Mouse (Mus musculus): Measurements from ENCODE around the gene St6gal1.

St6gal1 gene

DNA sequence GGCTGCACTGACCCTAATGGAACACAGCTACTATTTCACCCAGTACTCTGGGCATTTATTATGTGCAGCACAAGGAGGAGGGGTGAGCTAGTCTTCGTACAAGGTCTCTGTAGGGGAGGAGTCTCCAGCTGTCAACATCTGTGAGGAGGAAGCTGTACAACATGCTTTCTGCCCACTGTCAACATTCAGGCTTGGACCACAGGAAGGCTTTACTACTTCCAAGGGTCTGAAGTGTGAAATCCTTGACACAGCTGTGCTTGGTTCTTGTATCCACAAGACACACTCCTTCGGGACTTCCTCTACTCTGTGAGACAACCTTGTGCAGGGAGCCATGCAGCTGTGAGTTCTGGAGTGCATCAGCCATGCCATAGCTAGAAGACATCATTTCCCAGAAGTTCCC, 147.8 kb downstream of the St6gal1 start:
- no peak for TF ChIP-seq NANOG (IDR thresholded peaks at IDR 0.05; ENCODE audit: borderline replicate concordance, low read length)
- TF ChIP-seq CTCF (conservative IDR thresholded peaks at IDR 0.05; ENCODE audit: low read length), result no peak
- no peak for TF ChIP-seq POU5F1 (IDR thresholded peaks at IDR 0.05; ENCODE audit: borderline replicate concordance, low read length)
- H3K36me3 ChIP-seq (ENCODE audit: insufficient read depth, low read length), result no peaks in the 10 kb centered on the region
- no peaks in the 10 kb centered on the region for H3K9me3 ChIP-seq (ENCODE audit: low read length)
- H3K4me1 ChIP-seq (replicated peaks; ENCODE audit: low read depth, low read length), result no peaks in the 10 kb centered on the region
- H3K27me3 ChIP-seq (ENCODE audit: insufficient read depth, low read length), result no peaks in the 10 kb centered on the region
- no peak overlapping the region for H3K4me3 ChIP-seq (replicated peaks; ENCODE audit: low read length)

DNA sequence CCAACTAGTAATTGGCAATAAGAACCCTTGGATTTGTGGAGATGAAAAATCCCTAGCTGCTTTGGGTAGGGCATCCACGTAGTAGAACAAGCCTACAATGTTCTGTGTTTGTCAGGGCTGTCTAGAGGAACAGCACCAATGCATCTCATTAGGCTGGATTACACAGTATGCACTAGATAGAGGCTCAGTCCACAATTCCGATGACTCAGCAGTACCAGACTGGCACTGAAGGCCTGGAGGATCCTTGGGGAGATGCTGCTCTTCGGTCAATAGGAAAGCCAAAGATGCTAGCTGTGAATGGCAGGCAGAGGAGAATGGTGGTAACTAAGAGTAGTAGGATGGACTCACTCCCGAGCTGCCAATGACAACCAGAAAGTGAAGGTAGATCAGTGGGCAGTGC, 149.5 kb downstream of the St6gal1 start:
- Histone ChIP-seq H3K9me3 (ENCODE audit: low read length) (peaks cover 7% of the 10 kb centered on the region; the same call in 1 of the 2 replicates), H3K4me3 (replicated peaks; ENCODE audit: low read length) (no peak overlapping the region), H3K27me3 (ENCODE audit: insufficient read depth, low read length) (no peaks in the 10 kb centered on the region), H3K4me1 (replicated peaks; ENCODE audit: low read depth, low read length) (no peaks in the 10 kb centered on the region), H3K36me3 (ENCODE audit: insufficient read depth, low read length) (no peaks in the 10 kb centered on the region)
- TF ChIP-seq POU5F1 (IDR thresholded peaks at IDR 0.05; ENCODE audit: borderline replicate concordance, low read length) (no peak), CTCF (conservative IDR thresholded peaks at IDR 0.05; ENCODE audit: low read length) (no peak), NANOG (IDR thresholded peaks at IDR 0.05; ENCODE audit: borderline replicate concordance, low read length) (no peak)

DNA sequence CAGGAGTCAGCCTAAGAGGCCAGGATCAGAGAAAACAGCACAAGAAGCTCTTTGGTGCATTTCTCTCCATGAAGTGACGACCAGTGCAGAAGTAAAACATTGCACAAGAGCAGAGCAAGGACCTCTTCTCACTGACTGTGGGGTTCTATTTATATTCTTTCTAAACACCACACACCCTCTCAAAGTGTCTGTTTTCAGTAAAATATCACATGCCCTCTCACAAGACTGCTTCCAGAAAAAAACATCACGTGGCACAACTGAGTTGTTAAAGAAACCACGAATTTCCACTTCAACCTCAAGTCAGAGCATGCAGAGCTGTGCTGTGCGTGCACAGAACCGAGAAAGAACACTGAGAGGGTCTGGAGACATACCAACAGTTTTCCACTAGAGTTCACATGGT, 150.4 kb downstream of the St6gal1 start:
- no peaks in the 10 kb centered on the region for H3K36me3 ChIP-seq (ENCODE audit: insufficient read depth, low read length)
- H3K27me3 ChIP-seq (ENCODE audit: insufficient read depth, low read length), result no peaks in the 10 kb centered on the region
- TF ChIP-seq NANOG (IDR thresholded peaks at IDR 0.05; ENCODE audit: borderline replicate concordance, low read length) (no peak), POU5F1 (IDR thresholded peaks at IDR 0.05; ENCODE audit: borderline replicate concordance, low read length) (no peak), CTCF (conservative IDR thresholded peaks at IDR 0.05; ENCODE audit: low read length) (no peak)
- peaks cover 7% of the 10 kb centered on the region; the same call in 1 of the 2 replicates for H3K9me3 ChIP-seq (ENCODE audit: low read length)
- no peak overlapping the region for H3K4me3 ChIP-seq (replicated peaks; ENCODE audit: low read length)
- no peaks in the 10 kb centered on the region for H3K4me1 ChIP-seq (replicated peaks; ENCODE audit: low read depth, low read length)

DNA sequence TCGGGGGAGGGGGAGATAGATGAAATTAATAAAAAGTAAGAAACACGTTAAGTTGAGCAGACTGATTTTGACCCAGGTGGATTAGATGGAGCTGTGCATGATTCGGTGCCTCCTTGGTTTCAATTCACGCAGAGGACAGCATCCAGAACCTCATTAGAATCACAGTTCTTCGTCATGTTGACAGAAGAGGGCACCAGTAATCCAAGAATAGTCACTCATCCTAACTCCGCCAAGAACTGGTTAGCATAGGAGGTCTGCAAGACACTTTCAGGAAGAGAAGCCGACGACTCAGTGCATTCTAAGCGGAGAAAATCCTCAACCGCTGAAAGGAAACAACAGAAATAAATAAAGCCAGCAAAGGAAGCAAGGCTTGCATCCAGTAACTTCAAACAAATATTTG, 151.6 kb downstream of the St6gal1 start:
- H3K4me3 ChIP-seq (replicated peaks; ENCODE audit: low read length), result no peak overlapping the region
- TF ChIP-seq CTCF (conservative IDR thresholded peaks at IDR 0.05; ENCODE audit: low read length), result no peak
- no peak for TF ChIP-seq POU5F1 (IDR thresholded peaks at IDR 0.05; ENCODE audit: borderline replicate concordance, low read length)
- no peak for TF ChIP-seq NANOG (IDR thresholded peaks at IDR 0.05; ENCODE audit: borderline replicate concordance, low read length)
- no peaks in the 10 kb centered on the region for H3K27me3 ChIP-seq (ENCODE audit: insufficient read depth, low read length)
- peaks cover 7% of the 10 kb centered on the region; the same call in 1 of the 2 replicates for H3K9me3 ChIP-seq (ENCODE audit: low read length)
- H3K36me3 ChIP-seq (ENCODE audit: insufficient read depth, low read length), result no peaks in the 10 kb centered on the region
- no peaks in the 10 kb centered on the region for H3K4me1 ChIP-seq (replicated peaks; ENCODE audit: low read depth, low read length)

DNA sequence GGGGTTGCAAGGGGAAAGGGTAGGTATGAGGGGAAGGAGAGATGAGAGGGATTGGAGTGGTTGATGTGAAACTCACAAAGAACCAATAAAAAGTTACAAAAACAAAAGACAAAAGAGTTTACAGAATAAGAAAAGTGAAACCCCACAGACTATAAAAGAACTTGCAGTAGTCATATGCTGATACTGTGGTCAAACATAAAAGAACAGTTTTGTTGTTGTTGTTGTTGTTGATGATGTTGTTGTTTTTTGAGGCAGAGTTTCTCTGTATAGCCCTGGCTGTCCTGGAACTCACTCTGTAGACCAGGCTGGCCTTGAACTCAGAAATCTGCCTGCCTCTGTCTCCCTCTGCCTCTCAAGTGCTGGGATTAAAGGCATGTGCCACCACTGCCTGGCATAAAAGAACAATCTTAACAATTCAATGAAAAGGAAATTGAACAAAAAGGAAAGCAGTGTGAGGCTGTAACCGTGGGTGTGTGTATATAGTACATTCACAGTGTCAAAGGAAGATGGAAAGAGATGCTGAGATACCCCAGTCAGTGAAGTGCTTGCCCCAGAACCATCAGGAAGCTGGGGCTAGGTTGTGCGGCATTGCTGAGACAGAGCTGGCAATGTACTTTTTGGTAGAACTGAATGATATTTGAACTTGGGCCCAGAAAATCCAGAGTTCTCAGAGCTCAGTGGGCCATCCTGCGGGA, 155.1 kb downstream of the St6gal1 start:
- no peak overlapping the region for H3K4me3 ChIP-seq (replicated peaks; ENCODE audit: low read length)
- no peak for TF ChIP-seq POU5F1 (IDR thresholded peaks at IDR 0.05; ENCODE audit: borderline replicate concordance, low read length)
- no peaks in the 10 kb centered on the region for H3K36me3 ChIP-seq (ENCODE audit: insufficient read depth, low read length)
- H3K4me1 ChIP-seq (replicated peaks; ENCODE audit: low read depth, low read length), result no peaks in the 10 kb centered on the region
- peaks cover 13% of the 10 kb centered on the region for H3K9me3 ChIP-seq (ENCODE audit: low read length)
- no peaks in the 10 kb centered on the region for H3K27me3 ChIP-seq (ENCODE audit: insufficient read depth, low read length)

DNA sequence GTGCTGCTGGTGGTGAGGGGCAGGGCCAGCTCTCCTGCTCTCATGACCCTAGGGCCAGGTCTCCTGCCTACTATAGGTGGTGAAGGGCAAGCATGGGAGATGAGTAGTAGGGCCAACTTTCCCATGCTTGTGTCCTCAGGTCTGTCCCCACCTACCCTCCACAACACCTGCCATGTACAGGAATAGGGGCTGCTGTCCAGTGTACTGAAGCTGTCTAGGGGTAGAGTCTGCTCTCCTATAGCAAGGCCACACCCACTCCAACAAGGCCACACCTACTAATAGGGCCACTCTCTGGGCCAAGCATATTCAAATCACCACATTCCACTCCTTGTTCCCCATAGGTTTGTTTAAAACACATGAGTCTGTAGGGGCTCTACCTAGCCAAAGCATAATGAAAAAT, 159.8 kb downstream of the St6gal1 start:
- Histone ChIP-seq H3K9me3 (ENCODE audit: low read length) (peaks cover 17% of the 10 kb centered on the region), H3K36me3 (ENCODE audit: insufficient read depth, low read length) (no peaks in the 10 kb centered on the region), H3K4me1 (replicated peaks; ENCODE audit: low read depth, low read length) (no peaks in the 10 kb centered on the region), H3K4me3 (replicated peaks; ENCODE audit: low read length) (no peak overlapping the region), H3K27me3 (ENCODE audit: insufficient read depth, low read length) (no peaks in the 10 kb centered on the region)
- TF ChIP-seq CTCF (conservative IDR thresholded peaks at IDR 0.05; ENCODE audit: low read length) (no peak), POU5F1 (IDR thresholded peaks at IDR 0.05; ENCODE audit: borderline replicate concordance, low read length) (no peak), NANOG (IDR thresholded peaks at IDR 0.05; ENCODE audit: borderline replicate concordance, low read length) (no peak)

DNA sequence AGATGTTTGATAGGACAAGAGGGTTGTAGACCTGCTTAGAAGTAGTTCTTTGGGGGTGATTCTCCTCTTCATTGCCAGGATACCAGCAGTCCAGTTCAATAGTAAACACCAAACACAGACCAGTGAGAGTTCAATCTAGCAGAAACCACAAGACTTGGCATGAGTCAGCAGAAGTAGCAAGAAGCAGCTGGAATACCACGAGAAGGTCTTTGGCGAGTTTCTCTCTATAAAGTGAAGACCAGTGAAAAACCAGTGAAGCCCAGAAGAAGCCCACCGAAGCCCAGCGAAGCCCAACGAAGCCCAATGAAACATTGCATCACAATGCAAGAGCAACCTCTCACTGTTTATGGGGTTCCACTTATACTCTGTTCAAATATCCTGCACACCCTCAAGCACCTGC, 173.4 kb downstream of the St6gal1 start:
- Histone ChIP-seq H3K9me3 (ENCODE audit: low read length) (no peaks in the 10 kb centered on the region), H3K4me1 (replicated peaks; ENCODE audit: low read depth, low read length) (no peaks in the 10 kb centered on the region), H3K36me3 (ENCODE audit: insufficient read depth, low read length) (no peaks in the 10 kb centered on the region), H3K27me3 (ENCODE audit: insufficient read depth, low read length) (no peaks in the 10 kb centered on the region), H3K4me3 (replicated peaks; ENCODE audit: low read length) (no peak overlapping the region)
- TF ChIP-seq POU5F1 (IDR thresholded peaks at IDR 0.05; ENCODE audit: borderline replicate concordance, low read length) (no peak), CTCF (conservative IDR thresholded peaks at IDR 0.05; ENCODE audit: low read length) (no peak), NANOG (IDR thresholded peaks at IDR 0.05; ENCODE audit: borderline replicate concordance, low read length) (no peak)

DNA sequence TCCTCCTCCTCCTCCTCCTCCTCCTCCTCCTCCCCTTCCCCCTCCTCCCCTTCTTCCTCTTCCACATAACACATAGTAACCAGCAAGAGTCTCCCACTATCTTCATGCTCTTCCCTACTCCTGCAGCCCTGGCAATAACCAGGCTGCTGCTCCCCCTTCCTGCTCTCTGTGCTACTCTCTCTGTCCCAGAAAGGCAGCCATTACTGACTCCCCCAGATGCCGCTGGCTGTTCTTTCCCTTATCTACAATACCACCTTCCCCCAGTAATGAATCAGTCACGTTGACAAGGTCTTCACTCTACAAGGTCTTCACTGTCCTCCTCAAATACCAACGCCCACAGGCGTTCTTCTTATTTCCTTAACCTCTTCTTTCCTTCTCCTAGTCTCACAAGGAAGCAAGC, 176.9 kb downstream of the St6gal1 start:
- Histone ChIP-seq H3K9me3 (ENCODE audit: low read length) (no peaks in the 10 kb centered on the region), H3K36me3 (ENCODE audit: insufficient read depth, low read length) (no peaks in the 10 kb centered on the region), H3K4me1 (replicated peaks; ENCODE audit: low read depth, low read length) (no peaks in the 10 kb centered on the region), H3K27me3 (ENCODE audit: insufficient read depth, low read length) (no peaks in the 10 kb centered on the region), H3K4me3 (replicated peaks; ENCODE audit: low read length) (no peak overlapping the region)
- no peak for TF ChIP-seq NANOG (IDR thresholded peaks at IDR 0.05; ENCODE audit: borderline replicate concordance, low read length)

DNA sequence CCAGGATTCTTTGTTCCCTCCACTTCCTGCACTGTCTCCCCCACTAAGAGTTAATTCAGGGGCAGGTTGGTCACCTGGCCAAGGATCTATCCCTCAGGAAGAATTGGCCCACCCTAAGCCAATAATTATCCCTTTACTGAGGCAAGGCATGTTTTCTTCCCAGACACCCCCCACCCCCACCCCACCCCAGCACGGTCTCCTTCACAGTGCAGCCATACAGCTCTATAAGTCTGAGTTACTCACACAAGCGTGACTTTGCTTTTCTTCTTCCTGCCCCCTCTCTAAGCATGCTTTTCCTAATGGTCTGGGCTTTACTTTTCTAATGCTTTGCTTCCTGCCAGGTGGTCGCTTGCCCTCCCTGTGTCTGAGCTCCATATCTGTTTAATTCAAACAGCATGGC, 177.4 kb downstream of the St6gal1 start:
- H3K27me3 ChIP-seq (ENCODE audit: insufficient read depth, low read length), result no peaks in the 10 kb centered on the region
- H3K4me1 ChIP-seq (replicated peaks; ENCODE audit: low read depth, low read length), result no peaks in the 10 kb centered on the region
- TF ChIP-seq POU5F1 (IDR thresholded peaks at IDR 0.05; ENCODE audit: borderline replicate concordance, low read length) (no peak), CTCF (conservative IDR thresholded peaks at IDR 0.05; ENCODE audit: low read length) (no peak), NANOG (IDR thresholded peaks at IDR 0.05; ENCODE audit: borderline replicate concordance, low read length) (no peak)
- H3K36me3 ChIP-seq (ENCODE audit: insufficient read depth, low read length), result no peaks in the 10 kb centered on the region
- no peaks in the 10 kb centered on the region for H3K9me3 ChIP-seq (ENCODE audit: low read length)
- no peak overlapping the region for H3K4me3 ChIP-seq (replicated peaks; ENCODE audit: low read length)
